In the genomic region with DNA sequence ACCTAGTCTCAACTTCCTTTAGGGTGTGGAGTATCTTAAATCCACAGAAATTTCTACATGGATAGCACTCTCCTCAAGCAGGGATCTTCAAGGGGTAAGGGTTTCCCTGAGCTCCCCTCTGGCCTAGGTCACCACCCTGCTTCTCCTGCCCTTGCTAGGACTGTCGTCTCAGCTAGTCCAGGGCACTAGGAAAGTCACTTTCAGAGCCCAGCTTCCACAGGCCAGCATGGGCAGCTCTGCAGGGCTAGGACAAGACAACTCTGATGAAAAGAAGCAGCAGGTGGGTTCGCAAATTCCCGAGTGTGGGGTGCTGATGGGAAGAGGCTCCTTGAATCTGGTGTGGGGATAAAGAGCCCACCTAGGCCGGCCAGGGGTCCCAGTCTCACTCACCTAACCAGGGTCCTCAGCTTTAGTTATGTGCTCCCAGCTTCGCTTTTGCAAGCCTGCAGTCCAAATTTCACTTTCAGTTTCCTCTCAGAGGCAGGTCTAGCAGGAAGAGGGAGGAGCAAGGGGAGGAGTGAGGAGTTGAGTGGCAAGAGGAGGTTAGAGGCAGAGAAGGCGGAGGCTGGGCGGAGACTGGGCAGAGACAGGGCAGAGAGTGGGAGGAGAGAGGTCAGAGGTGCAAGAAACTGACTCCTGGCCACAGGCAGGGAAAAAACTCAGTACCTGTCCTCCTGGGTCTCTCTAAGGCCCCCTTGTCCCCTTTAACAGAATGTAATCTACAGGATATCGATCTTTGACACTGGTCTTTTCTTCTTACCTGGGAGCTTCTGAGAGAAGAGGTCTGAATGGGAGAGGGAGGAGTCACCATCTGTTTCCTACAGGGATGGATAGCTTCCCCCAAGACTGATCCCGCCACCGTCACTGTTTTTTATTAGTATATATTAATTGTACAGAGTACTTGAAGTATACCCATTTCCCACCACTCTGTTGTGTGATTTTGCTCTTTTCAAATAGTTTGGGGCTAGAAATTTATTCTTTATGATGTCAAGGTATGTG, we compare ENCODE assay signal across 8 mouse cellular contexts. TPM values are rescaled to one million over a fixed set of nuclear protein-coding genes. Genes with fewer than 3 reads are reported as not detected.
DNase-seq lines count a peak whose midpoint lies in the region; ATAC-seq lines count a peak whose summit lies in the region.

A gene (minus strand): TSS at position 488 of the 999 bp plus-strand sequence.

- DNase-seq in T-cell, adult 2 months (ENCODE audit: low spot score): peak; percentile 85
- DNase-seq in cerebellum, postnatal 25 days: peak; percentile 37 to 71
- DNase-seq in frontal cortex, postnatal 36 days (ENCODE audit: low spot score in 2 of 2): peak; percentile 41 to 43
- DNase-seq in hindbrain, embryonic 14.5 days (ENCODE audit: low spot score): peak; percentile 26
- peak; percentile 45 to 52 for DNase-seq in layer of hippocampus, postnatal 36 days
- DNase-seq in lung, postnatal 25 days (ENCODE audit: low spot score): peak; percentile 96
- peak; percentile 79 for DNase-seq in retina, embryonic 14.5 days (ENCODE audit: low spot score)
- DNase-seq in thymus, postnatal 36 days: peak; percentile 85 to 89

- peak within 1 kb of the TSS; percentile 24; the same call in 1 of the 2 replicates for H3K9ac ChIP-seq in hindbrain, embryonic 14.5 days

- peak within 1 kb of the TSS; percentile 24 for H3K4me3 ChIP-seq in hindbrain, embryonic 14.5 days (replicated peaks; ENCODE audit: low read length)

- H3K9me3 ChIP-seq in hindbrain, embryonic 14.5 days (ENCODE audit: control insufficient read depth, low read length): no peaks in the 10 kb centered on the region

- H3K27me3 ChIP-seq in hindbrain, embryonic 14.5 days (ENCODE audit: control insufficient read depth, insufficient read depth, low read length): no peaks in the 10 kb centered on the region

- ATAC-seq in hindbrain, embryonic 14.5 days (ENCODE audit: low FRiP score): peak; percentile 59; the same call in 1 of the 2 replicates

- H3K36me3 ChIP-seq in hindbrain, embryonic 14.5 days (replicated peaks; ENCODE audit: control insufficient read depth, insufficient read depth): no peaks in the 10 kb centered on the region

- no peaks in the 10 kb centered on the region for H3K4me1 ChIP-seq in hindbrain, embryonic 14.5 days (replicated peaks; ENCODE audit: control insufficient read depth, insufficient read depth, low read length)

- H3K4me2 ChIP-seq in hindbrain, embryonic 14.5 days (replicated peaks): peak within 1 kb of the TSS; percentile 39

- no peak within 1 kb of the TSS for H3K27ac ChIP-seq in hindbrain, embryonic 14.5 days

- 23% methylated on average over 10 of the region's 10 CpGs for whole genome bisulfite sequencing in hindbrain, embryonic 14.5 days

RNA-seq across cellular contexts. Expression of the gene that starts here (rescaled TPM):
- 0.11 and 0.57 TPM in 2 replicates for polyA plus RNA-seq in hindbrain, embryonic 14.5 days (2014; fragmentation: Nextera tagmentation; extraction: Ambion mirVana)
- 1 to 10 TPM; 2.7 to 3.1 TPM for total RNA-seq in layer of hippocampus, postnatal 36 days (2021)

Comparison
In these comparisons a context has a peak if more than half of its experiments do, and no peak if none do; other contexts are left out.
1. Peak in DNase-seq, ATAC-seq, H3K4me3 ChIP-seq, H3K9ac ChIP-seq and H3K4me2 ChIP-seq in hindbrain, embryonic 14.5 days; RNA of the gene not detected or under 1 TPM.
2. DNase-seq: peak in every context shown above with its lines; median percentile 96 in lung, postnatal 25 days; 87 in thymus, postnatal 36 days; 85 in T-cell, adult 2 months; 79 in retina, embryonic 14.5 days; 54 in cerebellum, postnatal 25 days; 48 in layer of hippocampus, postnatal 36 days; 42 in frontal cortex, postnatal 36 days; 26 in hindbrain, embryonic 14.5 days.